Mouse (Mus musculus) hindbrain, embryonic 10.5 days (tissue): ENCODE measurements around the gene Erg. TPM values are rescaled to one million over a fixed set of nuclear protein-coding genes. Genes with fewer than 3 reads are reported as not detected.

Experiments
- DNase-seq: peaks from one replicate; pipeline ENCODE4 v3.0.0-alpha.2; 2017; ENCODE audit warnings: low spot score
- H3K27ac ChIP-seq: fragments of 300-500 bp; sonication (generic); 2 replicates; pipeline ENCODE4 v1.5.1; 2016; ENCODE audit warnings: mild to moderate bottlenecking, moderate library complexity
- H3K27me3 ChIP-seq: fragments of 300-500 bp; sonication (generic); 2 replicates; pipeline ENCODE4 v1.6.1; 2016; ENCODE audit warnings: mild to moderate bottlenecking; ENCODE audit not compliant: poor library complexity, insufficient read depth, severe bottlenecking
- H3K36me3 ChIP-seq: fragments of 300-500 bp; sonication (generic); 2 replicates; pipeline ENCODE4 v1.6.1; 2016; ENCODE audit warnings: mild to moderate bottlenecking, moderate library complexity
- H3K4me1 ChIP-seq: fragments of 300-500 bp; sonication (generic); replicated peaks from 2 replicates; pipeline ENCODE4 v1.6.1; 2016; ENCODE audit warnings: mild to moderate bottlenecking
- H3K4me3 ChIP-seq: fragments of 300-500 bp; sonication (generic); 2 replicates; pipeline ENCODE4 v1.5.1; 2016; ENCODE audit warnings: mild to moderate bottlenecking, moderate library complexity
- H3K9me3 ChIP-seq: fragments of 300-500 bp; sonication (generic); 2 replicates; pipeline ENCODE4 v1.6.1; 2016; ENCODE audit warnings: mild to moderate bottlenecking, moderate library complexity
- WGBS: fragments of 180-500 bp; shearing (Covaris S2); methylation state at CpG from one replicate; pipeline ENCODE4 v1.1.7; 2016; 5-methylcytosine and 5-hydroxymethylcytosine counted together
- polyA plus RNA-seq: library from polyadenylated mRNA; unstranded; fragments of >200 nt; fragmentation: Nextera tagmentation; extraction: Ambion mirVana; gene quantifications from 2 replicates; pipeline ENCODE4 v1.2.1, GENCODE M21; 2016

Gene Erg
- polyA plus RNA-seq, 1 experiment from 2014 or later: 2.2 TPM

DNA sequence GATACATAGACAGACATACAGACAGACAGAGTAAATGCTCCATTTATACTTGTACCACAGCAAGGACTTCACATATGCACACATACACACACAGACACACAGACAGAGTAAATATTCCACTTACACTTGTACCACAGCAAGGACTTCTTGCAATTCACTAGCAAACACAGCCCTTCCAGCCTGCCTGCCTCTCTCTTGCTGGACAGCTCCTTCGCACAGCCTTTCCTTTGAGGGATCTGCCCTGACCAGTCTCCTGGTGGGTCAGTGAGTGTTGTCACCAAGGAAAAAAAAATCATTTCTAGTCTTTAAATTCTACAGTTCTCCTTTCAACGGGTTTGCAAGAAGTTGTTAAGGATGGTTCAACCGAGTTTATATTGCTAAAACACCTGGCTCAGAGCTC lies 92.3 kb downstream of the Erg start:
- WGBS: 57% methylated on average over 3 of the region's 3 CpGs
- H3K27me3 ChIP-seq: no peaks in the 10 kb centered on the region
- no peaks in the 10 kb centered on the region for H3K36me3 ChIP-seq
- no peaks in the 10 kb centered on the region for H3K4me1 ChIP-seq
- DNase-seq: no peak
- H3K9me3 ChIP-seq: no peaks in the 10 kb centered on the region
- no peak overlapping the region for H3K4me3 ChIP-seq
- H3K27ac ChIP-seq: no peak overlapping the region

DNA sequence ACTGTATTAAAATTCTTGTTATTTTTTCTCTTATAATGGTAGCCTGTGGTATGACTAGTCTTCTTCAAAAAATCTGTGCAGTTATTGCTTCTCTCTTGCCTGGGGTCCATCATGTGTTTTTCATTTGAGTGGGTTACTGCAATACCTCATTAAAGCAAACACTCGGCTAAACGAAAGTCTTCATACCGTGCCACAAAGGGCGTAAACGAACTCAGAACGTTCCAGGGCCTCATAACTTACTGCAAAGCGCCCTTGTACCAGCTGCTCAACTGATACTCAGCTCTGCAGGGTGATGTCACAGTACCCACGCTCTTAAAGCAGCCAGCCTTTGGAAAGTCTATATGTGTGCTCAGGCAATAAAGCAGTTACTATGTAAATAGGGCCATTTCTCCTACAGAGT lies 93.1 kb downstream of the Erg start:
- H3K27me3 ChIP-seq: no peaks in the 10 kb centered on the region
- H3K36me3 ChIP-seq: no peaks in the 10 kb centered on the region
- 89% methylated on average over 8 of the region's 8 CpGs for WGBS
- no peak overlapping the region for H3K27ac ChIP-seq
- no peaks in the 10 kb centered on the region for H3K4me1 ChIP-seq
- H3K9me3 ChIP-seq: no peaks in the 10 kb centered on the region
- H3K4me3 ChIP-seq: no peak overlapping the region
- no peak for DNase-seq

GRCm38 (mm10) chr16:95492146-95492545 lies 94.2 kb downstream of the Erg start:
- DNase-seq: no peak
- Histone ChIP-seq H3K4me1 (no peaks in the 10 kb centered on the region), H3K27me3 (no peaks in the 10 kb centered on the region), H3K4me3 (no peak overlapping the region), H3K36me3 (no peaks in the 10 kb centered on the region), H3K27ac (no peak overlapping the region), H3K9me3 (no peaks in the 10 kb centered on the region)
- WGBS: 83% methylated on average over 7 of the region's 7 CpGs

- no peak for DNase-seq
- Histone ChIP-seq H3K4me1 (no peaks in the 10 kb centered on the region), H3K27ac (no peak overlapping the region), H3K36me3 (no peaks in the 10 kb centered on the region), H3K9me3 (no peaks in the 10 kb centered on the region), H3K4me3 (no peak overlapping the region), H3K27me3 (no peaks in the 10 kb centered on the region)
- 70% methylated on average over 5 of the region's 5 CpGs for WGBS
These were observed 96.0 kb downstream of the Erg start for GRCm38 (mm10) chr16:95490386-95490785.

DNA sequence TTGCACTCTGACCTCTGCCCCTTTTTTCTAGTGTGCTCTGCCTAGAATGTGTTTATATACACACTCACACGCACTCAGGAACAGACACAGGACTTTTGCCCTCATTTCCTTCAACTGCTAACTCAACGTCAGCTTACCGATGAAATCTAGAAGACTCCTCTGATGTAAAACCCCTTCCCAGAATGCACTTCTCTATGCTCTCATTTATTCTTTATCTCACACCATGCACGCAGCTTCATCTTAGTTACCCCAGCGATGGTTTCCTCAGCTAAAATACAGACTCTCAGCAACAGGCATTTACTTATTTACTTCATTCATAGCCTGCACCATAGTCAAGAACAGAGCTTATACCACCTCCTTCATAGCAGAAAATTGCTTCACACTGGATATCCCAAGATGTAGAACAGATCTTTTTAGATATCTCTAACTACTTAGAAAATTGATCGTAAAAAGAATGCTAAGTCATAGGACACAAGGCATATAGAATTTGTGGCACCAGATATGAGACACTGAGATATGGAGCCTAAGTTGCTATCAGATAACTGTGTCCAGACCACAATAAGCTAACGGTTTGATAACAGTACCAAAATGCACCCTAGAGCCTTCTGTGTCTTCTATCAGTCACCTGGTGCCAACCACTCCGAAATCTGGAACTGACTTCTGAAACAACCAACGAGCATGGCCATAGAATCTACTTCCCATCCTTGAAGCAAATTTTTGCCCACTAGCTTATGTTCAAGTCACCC lies 98.6 kb downstream of the Erg start:
- no peaks in the 10 kb centered on the region for H3K36me3 ChIP-seq
- H3K27ac ChIP-seq: no peak overlapping the region
- no peaks in the 10 kb centered on the region for H3K4me1 ChIP-seq
- no peak for DNase-seq
- no peak overlapping the region for H3K4me3 ChIP-seq
- H3K9me3 ChIP-seq: no peaks in the 10 kb centered on the region
- no peaks in the 10 kb centered on the region for H3K27me3 ChIP-seq
- WGBS: 82% methylated on average over 9 of the region's 9 CpGs

- DNase-seq: no peak
- no peaks in the 10 kb centered on the region for H3K27me3 ChIP-seq
- H3K9me3 ChIP-seq: no peaks in the 10 kb centered on the region
- H3K27ac ChIP-seq: no peak overlapping the region
- WGBS: 93% methylated on average over 13 of the region's 13 CpGs
- no peaks in the 10 kb centered on the region for H3K36me3 ChIP-seq
- H3K4me1 ChIP-seq: no peaks in the 10 kb centered on the region
- no peak overlapping the region for H3K4me3 ChIP-seq
These were observed 105.2 kb downstream of the Erg start for GRCm38 (mm10) chr16:95481176-95481575.

DNA sequence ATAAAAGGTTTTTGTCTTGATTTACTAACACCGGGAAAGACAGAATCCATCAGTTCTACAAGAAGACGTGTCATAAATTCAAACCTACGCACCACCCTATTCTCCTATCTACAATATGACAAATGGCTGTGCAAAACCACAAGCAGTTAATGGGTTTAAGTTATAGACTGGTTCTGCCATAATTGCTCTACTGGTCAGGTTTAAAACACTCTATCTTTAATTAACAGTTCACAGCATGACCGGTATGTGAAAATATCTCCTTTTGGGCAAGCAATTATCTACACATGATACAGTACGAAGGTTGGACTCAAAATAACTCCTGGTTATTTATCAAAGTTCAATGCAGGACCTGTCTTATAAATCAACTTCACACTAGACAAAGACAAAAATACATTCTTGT lies 107.8 kb downstream of the Erg start:
- H3K4me1 ChIP-seq: no peaks in the 10 kb centered on the region
- H3K9me3 ChIP-seq: no peaks in the 10 kb centered on the region
- no peaks in the 10 kb centered on the region for H3K27me3 ChIP-seq
- H3K4me3 ChIP-seq: no peak overlapping the region
- no peaks in the 10 kb centered on the region for H3K36me3 ChIP-seq
- DNase-seq: no peak
- no peak overlapping the region for H3K27ac ChIP-seq
- 93% methylated on average over 5 of the region's 5 CpGs for WGBS

DNA sequence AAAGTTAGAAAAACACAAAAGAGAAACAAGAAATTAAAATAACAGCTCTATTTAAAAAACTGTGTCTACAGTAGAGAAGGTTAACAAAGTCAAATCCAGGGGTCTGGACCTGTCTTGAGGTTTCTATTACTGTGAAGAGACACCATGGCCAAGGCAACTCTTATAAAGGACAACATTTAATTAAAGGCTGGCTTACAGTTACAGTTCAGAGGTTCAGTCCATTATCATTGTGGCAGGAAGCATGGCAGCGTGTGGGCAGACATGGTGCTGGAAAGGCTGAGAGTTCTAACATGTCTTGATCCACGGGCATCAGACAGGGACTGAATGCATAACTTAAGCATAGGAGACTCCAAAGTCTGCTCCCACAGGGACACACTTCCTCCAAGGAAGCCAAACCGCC lies 111.4 kb downstream of the Erg start:
- Histone ChIP-seq H3K27me3 (no peaks in the 10 kb centered on the region), H3K4me1 (no peaks in the 10 kb centered on the region), H3K9me3 (no peaks in the 10 kb centered on the region), H3K4me3 (no peak overlapping the region), H3K27ac (no peak overlapping the region), H3K36me3 (no peaks in the 10 kb centered on the region)
- no peak for DNase-seq
- WGBS: 88% methylated on average over 3 of the region's 3 CpGs

- H3K4me3 ChIP-seq: no peak overlapping the region
- H3K36me3 ChIP-seq: no peaks in the 10 kb centered on the region
- H3K27ac ChIP-seq: no peak overlapping the region
- no peaks in the 10 kb centered on the region for H3K27me3 ChIP-seq
- no peaks in the 10 kb centered on the region for H3K4me1 ChIP-seq
- no peaks in the 10 kb centered on the region for H3K9me3 ChIP-seq
- WGBS: 89% methylated on average over 3 of the region's 3 CpGs
- DNase-seq: no peak
These were observed 112.4 kb downstream of the Erg start for GRCm38 (mm10) chr16:95473946-95474345.

GRCm38 (mm10) chr16:95472771-95473170 lies 113.6 kb downstream of the Erg start:
- Histone ChIP-seq H3K4me1 (no peaks in the 10 kb centered on the region), H3K4me3 (no peak overlapping the region), H3K9me3 (no peaks in the 10 kb centered on the region), H3K27me3 (no peaks in the 10 kb centered on the region), H3K36me3 (no peaks in the 10 kb centered on the region), H3K27ac (no peak overlapping the region)
- whole genome bisulfite sequencing: 87% methylated on average over 11 of the region's 11 CpGs
- DNase-seq: no peak

GRCm38 (mm10) chr16:95469262-95470139 lies 116.9 kb downstream of the Erg start:
- peak; percentile 56 for DNase-seq
- no peaks in the 10 kb centered on the region for H3K27me3 ChIP-seq
- no peaks in the 10 kb centered on the region for H3K9me3 ChIP-seq
- WGBS: 64% methylated on average over 9 of the region's 9 CpGs
- H3K36me3 ChIP-seq: no peaks in the 10 kb centered on the region
- 0 out of 2 replicates have a peak overlapping the region, but pooled peaks have one; percentile 1 for H3K27ac ChIP-seq
- H3K4me1 ChIP-seq: no peaks in the 10 kb centered on the region; the same call in 1 of the 2 replicates
- H3K4me3 ChIP-seq: no peak overlapping the region

GRCm38 (mm10) chr16:95467893-95468292 lies 118.5 kb downstream of the Erg start:
- Histone ChIP-seq H3K27me3 (no peaks in the 10 kb centered on the region), H3K27ac (no peak overlapping the region), H3K4me3 (no peak overlapping the region), H3K9me3 (no peaks in the 10 kb centered on the region), H3K4me1 (no peaks in the 10 kb centered on the region; the same call in 1 of the 2 replicates), H3K36me3 (no peaks in the 10 kb centered on the region)
- DNase-seq: no peak
- WGBS: 96% methylated on average over 2 of the region's 2 CpGs

GRCm38 (mm10) chr16:95466548-95466947 lies 119.8 kb downstream of the Erg start:
- no peaks in the 10 kb centered on the region; the same call in 1 of the 2 replicates for H3K4me1 ChIP-seq
- H3K36me3 ChIP-seq: no peaks in the 10 kb centered on the region
- no peak overlapping the region for H3K27ac ChIP-seq
- DNase-seq: peak; percentile 18
- no peak overlapping the region for H3K4me3 ChIP-seq
- no peaks in the 10 kb centered on the region for H3K9me3 ChIP-seq
- WGBS: 92% methylated on average over 1 of the region's 1 CpGs
- H3K27me3 ChIP-seq: no peaks in the 10 kb centered on the region
